Mouse (Mus musculus) MN1 (cell line): Measurements from ENCODE around the gene Btg2.

Experiments
- DNase-seq: peaks from one replicate; pipeline ENCODE4 v3.0.0-alpha.2; 2016; ENCODE audit warnings: low spot score

The Btg2 gene

GRCm38 (mm10) chr1:134078802-134079476, at the start of gene Btg2:
Btg2 (minus strand) TSS chr1:134079120.
- DNase-seq = peak; percentile 98

- no peak for DNase-seq
Measured at GRCm38 (mm10) chr1:134122195-134122594, 43.3 kb upstream of the Btg2 start.

- DNase-seq = peak; percentile 81
Measured at GRCm38 (mm10) chr1:134120179-134120578, 41.3 kb upstream of the Btg2 start.

GRCm38 (mm10) chr1:134117110-134117509, 38.2 kb upstream of the Btg2 start:
- no peak for DNase-seq

GRCm38 (mm10) chr1:134115424-134115823, 36.5 kb upstream of the Btg2 start:
- no peak for DNase-seq

GRCm38 (mm10) chr1:134114730-134115129, 35.8 kb upstream of the Btg2 start:
- DNase-seq = no peak

GRCm38 (mm10) chr1:134114018-134114417, 35.1 kb upstream of the Btg2 start:
- DNase-seq = no peak

GRCm38 (mm10) chr1:134113560-134113959, 34.6 kb upstream of the Btg2 start:
- no peak for DNase-seq

GRCm38 (mm10) chr1:134110979-134111378, 32.1 kb upstream of the Btg2 start, which contains the start of gene Chit1:
Chit1 (plus strand) TSS chr1:134111242.
- no peak for DNase-seq

GRCm38 (mm10) chr1:134110449-134110848, 31.5 kb upstream of the Btg2 start:
- DNase-seq = no peak

- DNase-seq = no peak
Measured at GRCm38 (mm10) chr1:134110015-134110414, 31.1 kb upstream of the Btg2 start.

- DNase-seq = no peak
Measured at GRCm38 (mm10) chr1:134107777-134108176, 28.9 kb upstream of the Btg2 start.

GRCm38 (mm10) chr1:134106719-134107118, 27.8 kb upstream of the Btg2 start:
- peak; percentile 69 for DNase-seq

GRCm38 (mm10) chr1:134105764-134106430, 27.0 kb upstream of the Btg2 start:
- DNase-seq = no peak

- DNase-seq = no peak
Measured at GRCm38 (mm10) chr1:134105043-134105763, 26.3 kb upstream of the Btg2 start.

- DNase-seq = no peak
Measured at GRCm38 (mm10) chr1:134103861-134104260, 24.9 kb upstream of the Btg2 start.

- DNase-seq = no peak
Measured at GRCm38 (mm10) chr1:134101593-134101992, 22.7 kb upstream of the Btg2 start.

- no peak for DNase-seq
Measured at GRCm38 (mm10) chr1:134100928-134101327, 22.0 kb upstream of the Btg2 start.

- no peak for DNase-seq
Measured at GRCm38 (mm10) chr1:134100401-134100800, 21.5 kb upstream of the Btg2 start.

- DNase-seq = no peak
Measured at GRCm38 (mm10) chr1:134099516-134100235, 20.8 kb upstream of the Btg2 start.

GRCm38 (mm10) chr1:134098726-134099515, 20.0 kb upstream of the Btg2 start:
- DNase-seq = peak; percentile 91
